Mouse (Mus musculus) layer of hippocampus, adult 2 months (tissue): ENCODE measurements around the gene Armc8. TPM values are rescaled to one million over a fixed set of nuclear protein-coding genes. Genes with fewer than 3 reads are reported as not detected.

Source experiments
- DNase-seq, 2 experiments: peaks; one replicate each; pipeline ENCODE4 v3.0.0; 2022; ENCODE audit warnings: low spot score in 2 of 2
- H3K27ac ChIP-seq: fragments of 200-600 bp; 2 replicates; pipeline ENCODE4 v1.8.1; 2022
- H3K4me3 ChIP-seq: fragments of 200-600 bp; 2 replicates; pipeline ENCODE4 v1.8.1; 2022; ENCODE audit warnings: mild to moderate bottlenecking
- CTCF ChIP-seq: fragments of 200-600 bp; conservative IDR thresholded peaks from 2 replicates; pipeline ENCODE4 v1.8.1; 2022; ENCODE audit warnings: antibody characterized with exemption, mild to moderate bottlenecking, moderate library complexity
- total RNA-seq, 2 experiments: library from RNA; stranded (reverse); gene quantifications; 2 replicates each; pipeline ENCODE4 v1.2.3; 2021

The Armc8 gene
- total RNA-seq, 2 experiments from 2014 or later: 57.8 to 58.0 TPM

- H3K4me3 ChIP-seq: no peak overlapping the region
- DNase-seq: no peak
- no peak overlapping the region for H3K27ac ChIP-seq
- no peak for TF ChIP-seq CTCF
Measured at GRCm38 (mm10) chr9:99487126-99487695, 81.5 kb downstream of the Armc8 start.

DNA sequence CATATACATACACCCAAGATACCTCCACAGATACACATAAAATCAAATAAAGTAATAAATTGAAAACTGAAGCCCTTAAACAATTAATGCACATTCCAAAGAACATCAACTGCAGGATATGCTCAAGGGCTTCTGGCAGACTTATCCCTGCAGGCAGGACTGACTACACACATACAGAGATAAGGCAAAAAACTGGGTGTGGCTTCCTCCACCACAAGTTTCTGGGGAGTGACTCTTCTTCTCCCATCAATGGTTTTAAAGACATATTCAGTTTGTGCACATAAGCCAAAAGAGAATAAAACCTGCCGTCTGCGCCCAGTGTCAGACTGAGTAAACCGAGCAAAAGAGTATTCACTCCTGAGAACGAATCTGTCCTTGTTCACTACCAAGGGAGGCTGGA lies 83.6 kb downstream of the Armc8 start:
- Histone ChIP-seq H3K27ac (no peak overlapping the region), H3K4me3 (no peak overlapping the region)
- DNase-seq: no peak
- TF ChIP-seq CTCF: no peak

- Histone ChIP-seq H3K4me3 (no peak overlapping the region), H3K27ac (no peak overlapping the region)
- no peak for TF ChIP-seq CTCF
- no peak for DNase-seq
Measured at GRCm38 (mm10) chr9:99484632-99485031, 84.1 kb downstream of the Armc8 start.

DNA sequence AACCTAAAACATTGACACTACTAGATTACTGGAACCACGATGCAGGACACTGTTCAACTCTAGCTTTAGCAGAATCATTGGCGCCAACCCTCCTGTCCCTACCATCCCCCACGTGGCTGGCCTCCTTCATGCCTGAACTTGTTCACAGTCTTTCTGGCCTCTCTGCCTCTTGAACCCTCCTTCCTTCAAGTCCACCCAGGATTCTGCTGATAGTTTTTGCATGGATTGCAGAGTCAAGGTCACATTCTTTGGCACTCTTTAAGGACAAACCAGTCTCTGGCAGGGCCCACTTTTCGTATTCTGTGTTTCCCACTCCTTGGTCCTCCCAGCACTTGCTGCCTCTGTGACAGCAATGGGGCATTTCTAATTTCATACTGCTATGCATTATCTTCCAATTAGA lies 85.5 kb downstream of the Armc8 start:
- Histone ChIP-seq H3K4me3 (no peak overlapping the region), H3K27ac (no peak overlapping the region)
- no peak for DNase-seq
- no peak for TF ChIP-seq CTCF

- Histone ChIP-seq H3K27ac (peak overlapping the region; percentile 32; the same call in 1 of the 2 replicates), H3K4me3 (no peak overlapping the region)
- no peak for TF ChIP-seq CTCF
- no peak for DNase-seq
Measured at GRCm38 (mm10) chr9:99480764-99481163, 87.9 kb downstream of the Armc8 start.

DNA sequence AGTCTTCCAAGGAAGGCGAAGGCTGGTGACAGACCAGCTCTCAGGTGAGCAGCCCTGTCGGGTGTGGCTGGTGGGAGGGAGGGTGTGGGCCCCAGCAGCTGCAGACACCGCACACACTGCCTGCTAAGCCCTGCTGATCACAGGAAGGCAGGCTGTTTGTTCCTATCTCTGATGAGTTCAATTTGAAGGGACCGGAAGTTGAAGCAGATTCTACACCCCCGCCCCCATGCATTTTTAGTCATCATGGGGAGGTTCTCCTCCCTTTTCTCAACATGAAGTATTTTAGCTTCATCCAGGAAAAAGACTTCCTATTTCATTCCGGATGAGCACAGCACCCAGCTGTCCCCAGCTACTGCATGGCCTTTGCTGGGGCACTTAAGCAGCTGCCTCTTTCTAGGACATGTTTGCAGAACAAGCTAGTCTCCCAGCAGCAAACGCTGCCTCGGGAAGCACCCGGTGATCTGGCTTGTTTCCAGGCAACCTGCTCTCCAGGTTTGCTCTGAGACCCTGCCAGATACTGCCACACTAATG lies 89.5 kb downstream of the Armc8 start:
- no peak for TF ChIP-seq CTCF
- no peak overlapping the region for H3K4me3 ChIP-seq
- peak overlapping the region; percentile 84 for H3K27ac ChIP-seq
- DNase-seq: peak; percentile 39 to 65

GRCm38 (mm10) chr9:99471334-99471733 lies 97.4 kb downstream of the Armc8 start:
- Histone ChIP-seq H3K27ac (no peak overlapping the region), H3K4me3 (no peak overlapping the region)
- no peak for DNase-seq
- TF ChIP-seq CTCF: no peak

- DNase-seq: no peak
- Histone ChIP-seq H3K27ac (no peak overlapping the region), H3K4me3 (no peak overlapping the region)
- no peak for TF ChIP-seq CTCF
Measured at GRCm38 (mm10) chr9:99470347-99471092, 98.2 kb downstream of the Armc8 start.

- no peak overlapping the region for H3K27ac ChIP-seq
- peak; percentile 72 for TF ChIP-seq CTCF
- no peak overlapping the region for H3K4me3 ChIP-seq
- no peak for DNase-seq
Measured at GRCm38 (mm10) chr9:99469681-99470273, 98.9 kb downstream of the Armc8 start.

GRCm38 (mm10) chr9:99468572-99468971 lies 100.1 kb downstream of the Armc8 start:
- no peak for TF ChIP-seq CTCF
- DNase-seq: no peak
- no peak overlapping the region for H3K4me3 ChIP-seq
- no peak overlapping the region for H3K27ac ChIP-seq

DNA sequence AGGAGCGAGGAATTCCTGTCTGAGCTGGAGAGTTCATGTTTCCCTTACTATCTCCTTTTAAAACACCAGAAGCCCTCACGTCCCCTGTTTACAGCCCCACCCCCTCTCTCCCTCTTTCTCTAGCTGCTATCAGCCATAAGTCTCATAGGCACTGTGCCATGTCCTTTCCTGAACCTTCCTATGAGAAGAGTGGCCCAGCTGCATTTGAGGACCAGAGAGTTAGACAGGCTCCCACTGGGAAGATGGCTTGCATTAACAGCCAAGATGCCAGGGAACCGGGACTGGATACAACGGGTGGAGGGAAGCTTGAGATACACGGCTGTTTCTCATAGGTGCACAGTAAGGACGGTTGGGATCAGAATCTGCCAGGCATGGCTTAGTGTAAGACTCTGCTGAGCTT lies 103.8 kb downstream of the Armc8 start:
- TF ChIP-seq CTCF: no peak
- H3K4me3 ChIP-seq: no peak overlapping the region
- no peak overlapping the region for H3K27ac ChIP-seq
- DNase-seq: no peak

- Histone ChIP-seq H3K27ac (no peak overlapping the region), H3K4me3 (no peak overlapping the region)
- no peak for DNase-seq
- TF ChIP-seq CTCF: no peak
Measured at GRCm38 (mm10) chr9:99459730-99460129, 109.0 kb downstream of the Armc8 start.

- H3K4me3 ChIP-seq: no peak overlapping the region
- DNase-seq: peak in 1 of 2 experiments; percentile 58
- H3K27ac ChIP-seq: no peak overlapping the region
- TF ChIP-seq CTCF: peak; percentile 87
Measured at GRCm38 (mm10) chr9:99458529-99459208, 110.0 kb downstream of the Armc8 start.
